Mouse (Mus musculus): ENCODE results near the gene Rap1b.

Rap1b gene

DNA sequence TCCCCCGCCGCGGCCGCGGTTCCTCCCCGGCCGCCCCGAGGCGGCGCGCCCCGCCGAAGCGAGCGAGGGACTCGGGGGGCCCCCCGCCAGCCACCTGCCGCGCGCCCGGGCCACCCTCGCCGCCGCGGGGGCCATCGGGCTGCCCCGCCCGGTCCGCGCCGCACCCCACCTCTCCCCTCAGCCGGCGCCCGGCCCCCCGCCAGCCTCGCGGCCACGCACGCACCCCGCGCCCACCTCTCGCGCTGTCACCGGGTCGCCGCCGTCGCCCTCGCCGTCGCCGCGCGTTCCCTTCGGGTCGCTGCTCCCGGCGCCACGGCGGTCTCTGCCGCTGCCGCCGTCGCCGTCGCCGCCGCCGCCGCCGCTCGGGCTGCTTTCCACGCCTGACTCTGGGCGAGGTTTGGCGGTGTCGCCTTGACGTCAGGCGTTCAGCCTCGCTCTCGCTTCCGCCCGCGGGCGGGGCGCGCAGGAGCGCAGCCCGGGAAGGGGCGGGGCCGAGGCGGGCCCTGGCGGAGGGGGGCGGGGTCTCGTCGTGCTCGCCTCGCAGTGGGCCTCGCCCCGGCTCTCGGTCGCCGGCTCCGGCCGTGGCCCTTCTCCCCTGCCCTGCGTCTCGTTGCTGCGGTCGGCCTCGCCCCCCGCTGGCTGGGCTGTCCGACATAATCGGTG, at the start of gene Rap1b:
Gene Rap1b, minus strand, starts transcription at position 439 of the 663 bp plus-strand sequence.
- WGBS: under 1% methylated on average over 112 of the region's 112 CpGs

DNA sequence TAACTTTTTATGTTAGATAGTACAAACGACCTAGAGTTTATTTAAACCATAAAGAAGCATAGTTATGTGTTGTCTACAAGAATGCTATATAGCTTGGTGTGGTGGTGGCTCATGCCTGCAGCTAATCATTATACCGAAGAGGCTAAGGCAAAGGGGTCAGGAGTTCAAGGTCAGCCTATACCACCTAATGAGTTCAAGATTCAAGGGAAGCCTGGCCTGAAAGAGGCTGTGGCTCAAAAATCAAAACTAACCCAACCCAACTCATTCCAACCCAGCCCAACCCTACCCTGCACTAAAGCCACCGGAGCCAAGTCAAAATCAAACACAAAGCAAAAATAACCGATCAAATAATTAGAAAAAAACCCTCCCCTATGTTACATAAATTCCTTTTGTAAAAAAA, 49.4 kb upstream of the Rap1b start:
- 87% methylated on average over 4 of the region's 4 CpGs for WGBS

DNA sequence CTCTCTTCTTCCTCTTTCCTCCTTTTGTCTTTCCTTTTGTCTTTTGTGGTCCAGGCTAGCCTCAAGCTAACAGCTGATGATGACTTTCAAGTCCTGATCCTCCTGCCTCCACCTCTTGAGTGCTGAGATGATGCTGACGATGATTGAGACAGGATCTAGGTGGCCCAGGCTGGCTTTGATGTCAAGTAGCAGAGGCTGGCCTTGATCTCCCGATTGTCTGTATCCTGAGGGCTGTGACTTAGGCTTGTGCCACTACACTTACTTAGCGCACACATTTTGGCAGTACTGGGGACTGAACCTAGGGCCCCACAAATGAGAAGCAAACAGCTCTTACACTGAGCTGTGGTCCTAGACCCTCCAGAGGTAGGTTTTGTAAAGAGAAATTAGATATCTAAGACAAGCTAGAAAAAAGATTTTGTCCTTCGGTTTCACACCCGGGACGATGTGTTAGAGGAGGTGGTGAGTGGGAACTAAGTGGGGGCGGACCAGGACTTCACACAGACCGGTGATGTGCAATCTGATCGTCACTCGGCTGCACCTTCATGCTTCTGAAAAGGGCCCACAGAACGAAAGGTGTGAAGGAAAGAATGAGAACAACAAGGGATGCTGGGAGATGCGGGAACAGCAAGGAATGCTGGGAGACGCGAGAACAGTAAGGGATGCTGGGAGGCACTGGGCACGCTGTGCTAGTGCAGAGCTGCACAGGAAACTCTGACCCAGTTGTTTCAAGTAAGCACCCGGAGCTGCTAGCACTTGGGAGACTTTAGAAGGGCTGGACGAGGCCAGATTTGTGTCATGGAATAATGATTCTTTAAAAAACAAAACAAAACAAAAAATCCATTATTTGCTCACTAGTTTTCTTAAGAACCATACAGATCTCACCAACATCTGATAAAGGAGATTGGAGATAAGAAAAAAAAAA, 48.5 kb upstream of the Rap1b start:
- 73% methylated on average over 17 of the region's 17 CpGs for WGBS

DNA sequence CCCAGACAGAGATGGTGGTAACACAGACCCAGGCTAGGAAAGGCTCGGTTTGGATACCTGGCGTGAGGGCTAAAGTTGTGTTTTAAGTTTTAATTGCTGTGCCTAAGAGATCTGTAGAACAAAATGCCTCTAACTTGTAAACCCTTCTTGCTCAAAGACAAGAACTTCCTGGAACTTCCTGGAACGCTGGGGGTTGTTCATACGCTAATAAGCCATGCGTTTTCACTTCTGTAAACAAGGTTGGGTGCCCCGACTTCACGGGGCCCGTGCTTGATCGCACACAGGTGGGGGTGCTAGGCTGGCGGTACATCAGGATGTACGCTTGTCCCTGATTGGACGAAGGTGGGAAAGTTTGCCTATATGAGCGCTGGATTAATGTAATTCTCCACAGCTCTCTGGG, 47.3 kb upstream of the Rap1b start:
- 63% methylated on average over 13 of the region's 13 CpGs for WGBS

DNA sequence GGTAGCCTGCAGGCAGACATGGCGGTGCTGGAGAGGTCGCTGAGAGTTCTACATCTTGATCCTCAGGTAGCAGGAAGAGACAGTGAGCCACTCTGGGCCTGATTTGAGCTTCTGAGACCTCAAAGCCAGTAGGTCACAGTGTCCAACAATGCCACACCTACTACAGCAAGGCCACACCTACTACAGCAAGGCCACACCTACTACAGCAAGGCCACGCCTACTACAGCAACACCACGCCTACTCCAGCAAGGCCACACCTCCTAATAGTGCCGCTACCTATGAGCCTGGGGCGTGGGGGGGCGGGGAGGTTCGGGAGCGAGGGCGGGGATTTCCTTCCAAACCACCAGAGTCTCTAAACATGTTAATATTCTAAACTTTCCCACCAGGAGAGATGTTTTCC, 45.5 kb upstream of the Rap1b start:
- 89% methylated on average over 10 of the region's 10 CpGs for WGBS

DNA sequence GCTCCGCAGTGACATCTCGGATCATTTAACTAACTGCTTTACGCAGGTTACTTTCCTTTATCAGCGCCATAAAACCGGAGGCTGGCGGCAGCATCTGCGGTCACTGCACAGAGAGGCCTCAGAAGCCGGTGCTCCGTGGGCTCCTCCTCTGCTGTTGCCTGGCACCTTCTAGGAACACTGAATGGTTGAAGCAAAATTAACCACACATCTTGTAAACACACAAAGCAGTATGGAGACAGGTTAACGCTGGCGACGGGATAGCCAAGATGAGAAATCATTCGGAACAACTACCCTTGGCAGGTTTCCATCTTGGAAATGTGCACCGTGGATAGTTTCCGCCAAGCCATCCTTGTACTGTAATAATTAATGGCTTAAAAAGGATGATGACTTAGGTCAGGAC, 43.0 kb upstream of the Rap1b start:
- WGBS: 67% methylated on average over 15 of the region's 15 CpGs

DNA sequence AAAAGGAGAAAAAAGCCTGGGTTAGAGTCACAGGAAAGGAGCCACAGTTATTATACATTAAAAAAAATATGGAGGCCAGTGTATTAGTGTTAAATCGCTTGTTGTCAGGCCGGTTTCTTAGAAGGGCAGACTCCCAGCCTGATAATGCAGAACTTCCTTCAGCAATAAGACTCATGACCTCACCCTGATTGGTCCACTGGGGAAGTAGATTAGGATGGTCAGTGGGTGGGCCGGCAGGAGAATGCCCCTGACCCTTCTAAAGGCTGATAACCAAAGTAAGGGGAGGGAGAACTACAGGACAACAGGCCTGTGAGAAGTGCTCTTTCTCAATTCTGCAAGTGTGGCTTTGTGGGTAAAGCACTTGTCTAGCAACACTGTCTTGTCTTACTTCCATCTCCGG, 39.5 kb upstream of the Rap1b start:
- WGBS: 75% methylated on average over 4 of the region's 4 CpGs

DNA sequence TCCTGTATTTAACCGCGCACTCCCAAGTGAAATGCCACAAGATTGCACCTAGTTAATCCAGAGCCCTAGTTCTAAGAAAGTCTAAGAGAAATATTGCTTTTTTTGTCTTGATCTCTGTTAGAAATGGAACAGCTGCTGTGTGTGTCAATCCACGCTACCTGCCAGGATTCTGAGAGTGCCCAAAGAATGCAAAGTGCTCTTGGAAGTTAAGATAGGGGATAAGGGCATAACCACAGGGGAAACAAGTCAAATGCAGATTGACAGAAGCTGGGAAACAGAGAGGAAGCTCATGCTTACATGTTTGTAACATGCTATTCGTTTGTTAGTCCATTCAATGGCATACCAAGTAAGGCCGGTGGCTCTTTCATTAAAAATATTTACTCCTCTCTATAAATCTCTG, 38.9 kb upstream of the Rap1b start:
- WGBS: 83% methylated on average over 5 of the region's 5 CpGs

DNA sequence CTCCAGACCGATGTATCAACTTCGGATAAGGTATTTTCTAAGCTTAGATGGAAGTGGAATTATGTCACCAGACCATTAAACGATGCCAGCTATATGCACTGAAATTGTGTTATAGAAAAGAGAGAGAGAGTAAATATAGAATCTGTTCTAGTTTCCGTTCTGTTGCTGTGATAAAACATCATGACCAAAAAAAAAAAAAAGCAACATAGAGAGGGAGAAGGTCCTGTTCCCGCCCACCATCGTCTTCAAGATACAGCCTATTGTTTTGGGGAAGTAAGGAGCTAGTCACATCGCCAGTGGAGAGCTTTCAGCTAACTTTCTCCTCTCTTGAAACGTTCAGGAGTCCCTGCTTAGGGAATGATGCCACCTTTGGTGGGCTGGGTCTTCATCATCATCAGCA, 37.6 kb upstream of the Rap1b start:
- 52% methylated on average over 8 of the region's 8 CpGs for WGBS

DNA sequence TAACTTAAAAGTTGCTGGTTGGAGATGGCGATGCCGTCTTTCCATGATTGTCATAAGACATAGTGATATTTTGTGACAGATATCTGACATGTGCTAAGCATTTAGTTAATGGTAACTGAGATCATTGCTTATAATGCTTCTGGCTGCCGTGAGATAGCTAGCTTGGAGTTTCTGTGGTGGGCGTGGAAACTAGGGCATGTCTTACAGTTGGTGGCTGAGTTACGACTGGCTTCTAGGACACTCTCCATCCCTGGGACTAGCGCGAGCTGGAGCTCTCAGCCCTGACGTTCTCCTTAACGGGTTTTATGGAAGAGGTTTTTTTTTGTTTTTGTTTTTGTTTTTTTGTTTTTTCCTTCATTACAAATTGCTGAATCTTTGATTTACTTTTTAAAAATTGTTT, 32.8 kb upstream of the Rap1b start:
- 65% methylated on average over 9 of the region's 9 CpGs for WGBS

DNA sequence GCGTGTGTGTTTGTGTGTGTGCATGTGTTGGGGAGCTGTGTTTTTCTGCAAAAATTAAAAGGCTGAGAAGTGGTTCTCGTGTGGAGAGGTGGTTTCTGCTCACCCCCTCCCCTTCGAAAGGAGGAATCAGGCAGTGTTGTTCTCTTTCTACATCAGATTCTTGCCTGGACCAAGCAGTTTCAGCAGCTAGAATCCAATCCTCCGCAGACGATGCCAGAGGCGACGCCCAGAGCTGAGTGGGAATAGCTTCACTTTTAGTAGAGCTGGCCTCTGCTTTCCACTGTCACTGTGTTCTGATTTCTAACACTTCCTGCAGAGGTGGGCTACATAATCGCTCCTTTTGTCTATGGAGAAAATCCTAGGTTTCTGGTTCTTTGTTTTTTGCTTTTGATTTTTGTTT, 31.0 kb upstream of the Rap1b start:
- WGBS: 54% methylated on average over 8 of the region's 8 CpGs

DNA sequence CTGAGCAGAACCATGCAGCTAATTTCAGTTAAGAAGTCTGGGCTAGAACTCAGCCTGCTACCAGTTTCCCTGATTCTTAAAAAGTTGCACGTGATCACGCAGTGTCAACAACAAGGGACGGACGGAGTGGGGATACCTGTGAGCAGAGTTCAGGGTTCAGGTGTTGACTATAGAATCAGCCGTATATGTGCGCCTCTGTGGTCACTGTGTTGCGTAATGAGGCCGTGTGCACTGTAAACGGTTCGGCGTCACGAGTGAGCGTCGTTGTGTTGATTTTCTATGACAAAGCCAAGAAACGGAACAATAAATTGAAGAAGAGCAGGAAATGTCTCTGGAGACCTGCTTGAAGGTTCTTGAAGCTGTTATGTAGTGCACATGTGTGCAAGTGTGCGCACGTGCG, 30.6 kb upstream of the Rap1b start:
- 74% methylated on average over 18 of the region's 18 CpGs for WGBS

DNA sequence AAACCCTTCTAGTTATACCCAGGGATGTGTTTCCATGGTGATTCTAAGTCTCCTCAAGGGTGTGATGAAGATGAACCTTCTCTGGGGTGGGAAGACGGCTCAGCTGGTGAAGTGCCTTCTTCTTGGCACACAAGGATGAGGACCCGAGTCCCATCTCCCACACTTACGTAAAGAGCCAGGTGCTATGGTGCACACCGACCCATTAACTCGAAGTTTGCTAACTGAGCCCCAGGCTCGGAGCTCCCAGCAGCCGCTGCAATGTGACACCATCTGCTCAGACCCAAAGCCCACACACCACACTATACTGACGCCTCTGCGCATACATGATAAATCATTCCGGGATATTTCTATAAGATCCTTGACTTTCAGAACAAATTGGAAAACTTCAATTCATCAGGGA, 29.1 kb upstream of the Rap1b start:
- 50% methylated on average over 10 of the region's 10 CpGs for WGBS

DNA sequence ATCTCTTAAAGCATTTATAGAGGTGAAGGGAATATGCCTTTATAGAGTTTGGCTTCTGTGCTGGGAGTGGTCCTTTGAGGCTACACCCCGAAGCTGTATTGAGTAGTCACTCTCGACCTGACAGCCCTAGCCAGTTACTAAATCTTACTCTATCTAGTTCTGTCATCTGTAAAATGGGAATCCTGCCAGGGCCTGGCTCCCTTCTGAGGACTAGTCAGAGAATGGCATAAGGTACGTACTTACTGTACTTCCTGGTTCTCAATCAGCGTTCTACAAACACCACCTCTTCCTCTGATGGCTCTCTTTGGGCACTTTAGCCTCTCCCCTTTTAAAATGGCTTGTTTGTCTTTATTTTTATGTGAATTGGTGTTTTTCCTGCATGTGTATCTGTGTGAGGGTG, 28.1 kb upstream of the Rap1b start:
- 58% methylated on average over 4 of the region's 4 CpGs for WGBS

DNA sequence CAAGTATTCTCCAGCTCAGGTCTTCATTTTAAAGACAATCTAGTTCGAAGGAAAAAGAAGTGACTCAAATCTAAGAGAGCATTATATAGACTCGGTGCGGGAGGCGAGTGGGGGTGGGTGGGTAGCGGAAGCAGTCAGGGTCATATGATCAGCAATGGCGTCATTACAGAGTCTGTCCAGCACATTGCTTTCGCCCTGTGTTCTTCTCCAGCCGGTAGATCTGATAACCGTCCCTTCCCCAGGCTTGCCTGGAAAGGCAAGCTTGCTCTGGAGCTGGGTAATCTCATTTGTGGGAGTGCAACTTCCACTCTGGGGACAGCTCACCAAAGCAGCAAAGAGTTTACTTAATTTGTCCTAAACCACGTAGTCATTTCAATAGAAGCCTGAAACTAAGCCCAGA, 26.6 kb upstream of the Rap1b start:
- 63% methylated on average over 10 of the region's 10 CpGs for WGBS

DNA sequence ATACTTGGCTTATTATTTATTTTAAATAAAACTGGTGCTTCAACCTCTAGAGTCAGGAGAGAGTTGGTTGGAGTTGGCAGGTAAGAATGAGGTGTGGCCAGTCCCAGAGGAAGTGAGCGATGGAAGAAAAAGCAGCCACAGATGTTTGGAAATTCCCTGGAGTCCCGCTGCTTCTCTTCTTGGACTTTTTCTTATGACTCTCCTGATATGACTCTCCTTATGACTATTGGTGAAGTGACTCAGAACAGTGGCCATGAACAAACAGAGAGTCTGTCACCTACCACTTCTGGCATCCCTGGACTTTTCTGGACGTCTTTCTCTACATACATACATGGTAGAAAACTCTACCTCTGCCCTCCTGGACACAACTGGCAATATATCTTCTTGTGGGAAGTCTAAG, 21.5 kb upstream of the Rap1b start:
- 85% methylated on average over 3 of the region's 3 CpGs for WGBS

DNA sequence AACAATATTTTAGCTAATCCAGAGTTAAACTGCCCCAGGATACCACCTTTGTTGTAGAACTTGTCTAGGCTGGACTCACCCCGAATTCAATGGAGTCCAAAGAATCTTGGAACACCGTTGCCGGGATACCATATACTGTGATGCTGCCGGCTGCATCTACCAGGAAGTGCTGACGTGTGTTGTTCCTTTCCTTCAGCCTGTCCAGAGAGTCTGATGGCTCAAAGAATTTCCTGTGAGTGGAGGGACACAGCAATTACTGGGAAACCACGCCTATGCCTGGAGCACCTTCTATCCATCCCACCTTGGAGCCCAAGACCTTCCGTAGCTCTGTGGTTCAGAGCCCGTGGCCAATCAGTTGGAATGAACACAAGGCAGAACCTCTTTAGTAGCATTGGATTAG, 20.8 kb upstream of the Rap1b start:
- 68% methylated on average over 8 of the region's 8 CpGs for WGBS

DNA sequence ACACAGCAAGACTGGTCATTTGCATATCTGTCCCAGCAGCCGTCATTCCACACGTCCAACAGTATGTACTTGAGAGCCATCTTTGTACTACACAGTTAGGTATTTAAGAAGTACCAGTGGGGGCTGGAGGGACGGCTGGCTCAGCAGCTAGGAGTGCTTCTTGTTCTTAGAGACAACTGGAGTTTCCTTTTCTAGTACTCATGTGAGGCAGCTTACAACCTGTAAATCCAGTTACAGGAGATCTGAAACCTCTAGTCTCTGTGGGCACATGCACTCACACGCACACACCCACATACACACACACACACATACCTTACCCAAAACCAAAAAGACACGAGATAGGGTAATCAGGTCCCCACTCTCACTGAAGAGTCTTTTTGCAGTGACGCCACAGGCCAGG, 18.9 kb upstream of the Rap1b start:
- 65% methylated on average over 6 of the region's 6 CpGs for WGBS

DNA sequence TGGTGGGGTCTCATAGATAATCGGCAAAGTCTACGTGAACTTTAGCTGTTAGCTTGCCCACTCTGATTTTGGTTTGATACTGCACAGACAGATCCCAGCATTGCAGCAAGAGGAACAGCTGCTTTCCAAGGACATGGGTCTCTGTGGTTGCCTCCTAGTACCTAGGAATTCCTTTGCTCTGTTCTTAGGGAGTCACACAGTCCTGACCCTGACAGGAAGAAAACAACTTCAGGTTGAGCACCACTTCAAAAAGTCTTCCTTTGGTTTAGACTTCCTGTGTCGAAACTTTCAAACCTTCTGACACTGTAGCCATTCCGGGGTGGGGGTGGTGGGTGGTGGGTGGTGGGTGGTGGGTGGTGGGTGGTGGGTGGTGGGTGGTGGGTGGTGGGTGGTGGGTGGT, 18.4 kb upstream of the Rap1b start:
- WGBS: 90% methylated on average over 4 of the region's 4 CpGs

DNA sequence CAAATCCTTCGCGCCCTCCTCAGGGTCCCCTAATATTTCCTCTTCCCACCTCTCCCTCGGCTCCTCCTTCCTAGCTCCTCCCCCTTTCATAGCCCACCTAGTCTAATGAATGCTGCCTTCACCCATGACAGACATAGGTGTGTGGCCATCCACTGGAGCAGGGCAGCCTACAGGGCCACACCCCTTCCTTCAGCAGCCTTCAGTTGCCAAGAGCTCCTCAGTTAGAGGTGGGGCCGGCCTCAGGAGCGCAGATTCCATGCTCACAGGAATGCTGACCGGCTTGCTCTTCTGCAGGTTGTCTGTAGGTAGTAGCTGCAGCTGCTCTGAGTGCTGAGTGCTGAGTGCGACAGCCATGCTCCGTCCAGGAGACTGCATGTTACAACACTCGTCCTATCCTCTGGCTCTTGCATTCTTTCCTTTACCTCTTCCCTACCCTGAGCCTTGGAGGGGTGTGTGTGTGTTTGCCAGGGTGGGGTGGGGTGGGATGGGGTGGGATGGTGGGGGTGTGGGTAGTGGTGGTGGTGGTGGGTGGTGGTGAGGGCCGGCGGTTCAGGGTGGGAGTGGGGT, 16.3 kb upstream of the Rap1b start:
- WGBS: 85% methylated on average over 11 of the region's 11 CpGs

DNA sequence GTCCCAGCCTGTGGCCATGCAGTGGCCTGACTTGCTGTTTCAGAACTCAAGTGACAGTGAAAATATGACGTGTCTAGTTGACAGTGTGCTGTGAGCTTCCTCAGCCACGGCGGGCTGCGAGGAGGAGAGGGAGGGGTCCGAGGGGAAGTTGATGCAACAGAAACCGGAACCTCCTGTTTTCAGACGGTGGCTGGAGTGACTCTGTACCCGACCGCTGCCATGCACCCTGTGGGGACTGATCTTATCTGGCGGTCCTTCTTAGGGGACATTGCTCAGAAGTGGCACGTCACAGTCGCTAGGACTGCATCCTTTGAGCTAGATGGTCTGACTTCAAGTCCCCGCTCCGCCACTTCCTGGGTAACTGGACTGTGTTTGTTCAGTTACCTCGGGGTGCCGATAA, 15.1 kb upstream of the Rap1b start:
- 85% methylated on average over 16 of the region's 16 CpGs for WGBS

DNA sequence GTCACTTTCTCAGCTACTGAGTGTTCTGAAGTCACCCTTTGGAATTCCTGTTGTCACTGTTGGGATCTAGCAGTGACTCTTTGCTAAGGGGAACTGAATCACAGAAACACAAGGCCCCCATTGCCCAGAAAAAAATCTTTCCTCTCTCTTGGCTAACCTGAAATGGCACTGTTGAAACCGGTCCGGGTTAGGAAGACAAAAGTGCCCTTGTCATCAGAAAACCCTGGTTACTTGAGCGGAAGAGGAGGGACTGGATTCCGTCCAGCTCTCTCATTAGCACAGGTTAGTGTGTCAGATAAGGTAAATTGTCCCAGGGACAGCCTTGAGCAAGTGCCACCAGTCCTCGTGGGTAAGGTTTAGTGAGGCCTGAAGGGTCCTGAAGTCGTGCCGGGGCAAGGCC, 14.5 kb upstream of the Rap1b start:
- WGBS: 67% methylated on average over 7 of the region's 7 CpGs

DNA sequence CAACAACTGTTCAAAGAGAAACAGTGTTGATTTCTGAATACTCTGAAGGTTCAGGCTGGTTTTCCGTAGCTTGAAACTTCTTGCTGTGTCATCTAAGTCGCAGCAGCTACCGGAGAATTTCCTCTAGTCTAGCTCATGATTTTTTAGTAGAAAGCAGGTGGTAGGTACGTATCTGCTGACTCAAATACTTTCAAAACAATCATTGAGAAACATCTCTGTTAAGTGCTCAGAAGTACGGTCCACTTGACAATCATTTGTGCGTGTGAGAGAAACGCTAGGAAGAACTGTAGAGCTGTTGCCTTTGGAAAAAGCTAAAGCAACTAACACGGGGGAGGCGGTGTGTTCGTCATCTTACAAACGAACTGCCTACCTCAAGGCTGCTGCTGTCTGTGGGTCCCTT, 14.0 kb upstream of the Rap1b start:
- 86% methylated on average over 11 of the region's 11 CpGs for whole genome bisulfite sequencing

Measured in cerebral cortex, adult 2 months (tissue).